Mouse (Mus musculus): Measurements from ENCODE around the gene Wdr83.

Wdr83 gene

DNA sequence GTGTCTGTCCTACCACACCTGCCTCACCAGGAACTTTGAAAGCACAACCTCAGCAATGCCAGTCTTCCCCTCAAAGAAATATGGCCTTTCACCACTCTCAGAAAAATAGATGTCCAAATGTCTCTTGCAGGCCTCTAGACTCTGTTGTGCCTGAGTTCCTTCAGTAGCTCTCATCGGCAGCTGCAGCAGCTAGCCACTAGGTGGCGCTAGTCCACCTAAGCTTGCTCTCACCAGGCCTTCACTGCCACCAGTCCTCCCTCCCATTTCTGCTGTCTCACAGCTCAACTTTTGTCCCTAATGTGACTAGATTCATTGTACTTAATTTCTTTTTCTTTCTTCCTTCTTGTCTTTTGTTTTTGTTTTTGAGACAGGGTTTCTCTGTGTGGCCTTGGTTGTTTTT, 4.1 kb downstream of the Wdr83 start:
- peak; percentile 81 for DNase-seq (ENCODE audit: low spot score)

GRCm38 (mm10) chr8:85076001-85076400, 5.1 kb downstream of the Wdr83 start:
- no peak for DNase-seq (ENCODE audit: low spot score)

GRCm38 (mm10) chr8:85074617-85075016, 6.5 kb downstream of the Wdr83 start:
- no peak for DNase-seq (ENCODE audit: low spot score)

DNA sequence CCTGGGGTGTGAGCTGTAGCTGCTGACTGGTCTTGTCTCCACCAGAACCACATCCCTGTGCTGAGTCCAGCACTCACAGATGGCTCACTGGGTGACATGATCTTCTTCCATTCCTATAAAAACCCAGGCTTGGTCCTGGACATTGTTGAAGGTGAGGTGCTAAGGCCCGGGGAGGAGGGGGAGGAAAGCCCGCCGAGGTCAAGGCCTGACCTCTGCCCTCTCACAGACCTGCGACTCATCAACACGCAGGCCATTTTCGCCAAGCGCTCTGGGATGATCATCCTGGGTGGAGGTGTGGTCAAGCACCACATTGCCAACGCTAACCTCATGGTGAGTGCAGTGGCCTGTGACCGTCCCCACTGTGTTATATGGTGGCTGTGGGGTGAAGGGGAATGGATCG, 6.9 kb downstream of the Wdr83 start:
- no peak for DNase-seq (ENCODE audit: low spot score)

- no peak for DNase-seq (ENCODE audit: low spot score)
Measured at GRCm38 (mm10) chr8:85073041-85073612, 8.0 kb downstream of the Wdr83 start.

GRCm38 (mm10) chr8:85072364-85072929, 8.7 kb downstream of the Wdr83 start:
- DNase-seq (ENCODE audit: low spot score), result no peak

DNA sequence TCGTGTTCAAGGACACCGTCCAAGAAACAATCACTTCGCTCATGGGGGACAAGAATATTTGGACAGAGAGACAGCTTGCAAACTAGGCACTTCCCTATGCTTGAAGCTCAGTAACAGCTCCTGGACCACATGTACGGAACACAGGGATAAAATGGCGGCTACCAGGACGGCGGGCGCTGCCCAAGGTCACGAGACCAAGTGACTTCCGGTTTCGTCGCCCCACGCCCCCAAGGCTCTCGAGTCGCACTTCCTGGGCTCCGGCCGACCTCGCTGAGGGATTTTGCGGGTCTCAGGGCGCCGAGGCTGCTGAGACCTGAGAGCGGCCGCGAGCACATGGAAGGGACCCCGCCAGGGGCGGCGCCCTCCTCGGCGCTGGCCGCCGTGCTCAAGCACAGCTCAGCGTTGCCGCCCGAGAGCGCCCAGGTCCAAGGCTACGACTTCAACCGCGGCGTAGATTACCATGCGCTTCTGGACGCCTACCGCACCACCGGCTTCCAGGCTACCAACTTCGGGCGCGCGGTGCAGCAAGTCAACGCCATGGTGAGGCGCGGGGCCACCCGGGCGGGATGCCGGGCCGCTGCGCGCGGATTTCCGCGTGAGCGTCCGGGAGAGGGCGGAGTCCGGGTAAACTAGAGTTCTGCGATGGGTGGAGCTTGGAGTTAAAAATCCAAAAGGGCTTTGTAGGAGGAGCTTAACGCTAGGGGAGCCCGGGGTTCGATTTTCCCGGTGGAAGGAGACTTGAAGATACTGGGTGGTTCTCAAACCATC, 9.4 kb downstream of the Wdr83 start, which contains the start of gene Dhps:
Dhps (plus strand) TSS at position 244 of the 768 bp plus-strand sequence.
- DNase-seq (ENCODE audit: low spot score), result peak; percentile 90

DNA sequence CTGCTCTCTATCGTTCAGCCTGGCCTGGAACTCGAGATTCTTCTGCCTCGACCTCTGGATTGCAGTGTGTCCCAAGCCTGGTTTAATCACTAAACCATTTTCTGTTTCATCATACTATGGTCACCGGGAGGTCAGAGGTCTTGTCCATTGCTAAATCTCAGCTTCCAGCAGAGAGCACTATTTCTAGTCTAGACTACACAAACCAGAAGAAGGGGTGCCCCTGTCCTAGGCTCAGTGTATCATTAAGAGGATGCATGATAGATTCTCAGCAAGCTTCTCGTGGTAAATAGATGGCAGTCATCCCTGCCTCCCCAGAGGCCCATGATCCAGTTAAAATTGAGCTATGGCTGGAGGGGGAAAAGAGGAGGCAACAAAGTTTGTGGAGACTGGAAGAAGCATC, 10.1 kb downstream of the Wdr83 start:
- no peak for DNase-seq (ENCODE audit: low spot score)

DNA sequence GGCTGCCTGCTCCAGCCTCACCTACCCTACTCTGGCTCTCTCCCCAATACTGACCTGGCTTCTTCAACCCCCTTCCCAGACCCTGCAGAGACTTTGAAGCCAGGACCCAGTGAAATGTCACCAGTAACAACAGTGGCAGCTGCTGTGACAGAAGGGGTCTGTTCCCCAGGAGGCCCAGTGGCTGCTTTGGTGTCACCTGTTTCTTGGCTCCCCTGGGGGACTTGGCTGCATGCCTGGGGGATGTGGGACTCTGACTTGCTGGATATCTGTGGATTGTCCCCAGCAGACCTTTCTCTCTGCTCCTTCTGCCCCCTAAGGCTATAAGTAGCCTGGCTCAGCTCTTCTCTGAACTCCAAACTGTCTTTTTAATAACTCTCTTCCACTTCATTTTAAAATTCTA, 13.1 kb downstream of the Wdr83 start, which contains the start of gene Gm5741:
Gm5741 (minus strand) TSS at position 1 of the 400 bp plus-strand sequence.
- DNase-seq (ENCODE audit: low spot score), result no peak

DNA sequence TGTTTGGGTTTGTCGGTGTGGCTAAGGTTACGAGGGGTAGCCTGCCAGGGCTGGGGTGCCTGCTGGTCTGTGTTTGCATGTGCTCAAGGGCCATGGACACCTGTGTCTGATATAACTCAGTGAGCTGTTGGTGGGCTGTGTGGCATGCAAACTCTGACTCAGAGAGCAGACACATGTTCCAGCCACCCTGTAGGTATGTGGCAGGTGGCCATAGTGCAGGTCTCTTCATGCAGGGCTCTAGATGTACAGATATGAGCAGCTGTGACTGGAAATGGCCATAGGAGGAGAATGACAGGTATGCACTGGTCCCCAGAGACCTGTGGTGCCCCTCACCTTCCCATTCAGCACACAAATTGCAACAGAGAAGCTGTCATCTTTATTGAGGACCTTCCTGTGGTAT, 14.0 kb downstream of the Wdr83 start:
- no peak for DNase-seq (ENCODE audit: low spot score)

DNA sequence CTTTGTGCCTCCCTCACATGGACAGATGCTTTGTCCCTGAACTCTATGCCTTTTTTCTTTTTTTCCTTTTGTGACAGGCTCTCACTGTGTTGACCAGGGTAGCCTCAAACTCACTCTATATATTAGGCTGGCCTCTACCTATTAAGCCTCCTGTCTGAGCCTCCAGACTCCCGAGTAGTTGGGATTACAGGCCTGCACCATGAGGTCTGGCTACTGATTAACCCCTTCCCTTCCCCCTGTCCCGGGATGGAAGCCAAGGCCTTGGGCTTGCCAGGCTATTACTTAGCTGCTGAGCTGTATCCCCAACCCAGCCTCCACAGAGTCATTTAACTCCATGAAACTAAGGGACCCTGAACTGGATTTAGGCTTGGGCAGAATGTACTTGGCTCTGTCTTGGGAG, 15.9 kb downstream of the Wdr83 start:
- no peak for DNase-seq (ENCODE audit: low spot score)

GRCm38 (mm10) chr8:85062603-85063002, 18.5 kb downstream of the Wdr83 start:
- DNase-seq (ENCODE audit: low spot score), result no peak

GRCm38 (mm10) chr8:85059879-85060616, 21.1 kb downstream of the Wdr83 start, which contains the start of gene Fbxw9:
Gene Fbxw9, plus strand, starts transcription at chr8:85060055.
- DNase-seq (ENCODE audit: low spot score), result peak; percentile 87

DNA sequence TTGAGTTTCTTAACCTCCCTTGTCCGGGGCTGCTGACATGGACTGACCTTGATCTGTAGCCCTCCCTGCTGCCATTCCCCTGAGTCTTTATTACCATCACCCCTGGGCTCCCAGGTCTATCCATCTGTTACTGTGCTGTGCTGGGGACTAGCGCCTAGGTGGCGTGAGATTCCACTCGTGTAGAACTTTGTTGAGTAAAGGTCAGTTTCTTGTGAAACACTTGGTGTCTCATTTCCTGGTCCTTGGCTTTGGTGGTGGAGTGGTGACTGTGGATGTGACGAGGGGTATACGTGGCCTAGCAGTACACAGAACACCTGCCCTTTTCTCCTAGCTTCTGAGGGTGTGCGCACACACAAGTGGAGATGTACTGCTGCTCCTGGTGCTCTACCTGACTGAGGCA, 23.7 kb downstream of the Wdr83 start:
- no peak for DNase-seq (ENCODE audit: low spot score)

DNA sequence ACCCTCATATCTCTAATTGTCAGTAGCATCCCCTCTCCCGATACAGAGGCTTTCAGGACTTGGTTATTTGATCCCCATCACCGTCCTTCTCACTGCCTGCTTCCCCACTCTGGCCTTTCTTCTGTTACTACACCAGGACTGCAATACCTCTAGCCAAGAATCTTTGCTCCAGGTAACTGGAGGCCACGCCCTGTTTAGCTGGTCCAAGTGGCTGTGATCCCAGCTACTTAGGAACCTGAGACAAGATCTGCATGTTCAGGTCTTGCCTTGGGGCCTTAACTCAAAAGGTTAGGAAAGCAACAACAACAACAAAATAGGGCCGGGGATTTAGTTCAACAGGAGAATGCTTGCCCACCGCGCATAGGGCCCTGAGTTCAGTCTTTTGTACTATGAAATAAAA, 37.5 kb downstream of the Wdr83 start:
- no peak for DNase-seq (ENCODE audit: low spot score)

- DNase-seq (ENCODE audit: low spot score), result no peak
Measured at GRCm38 (mm10) chr8:85037681-85038531, 43.2 kb downstream of the Wdr83 start.

DNA sequence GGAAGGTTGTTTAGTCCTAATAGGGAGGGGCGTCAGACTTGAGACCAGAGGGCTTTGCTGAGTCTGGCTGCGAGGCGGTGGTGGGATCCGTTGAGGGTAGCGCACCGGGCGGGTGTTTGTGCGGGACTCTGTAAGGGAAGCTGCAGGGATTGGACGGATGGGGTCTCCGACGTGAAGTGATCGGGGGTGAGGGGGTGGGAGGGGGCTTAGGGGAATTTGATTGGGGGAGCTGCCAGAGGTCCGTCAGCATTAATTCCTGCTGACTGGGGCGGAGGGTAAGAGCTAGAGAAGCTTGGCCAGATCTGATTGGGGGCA, 43.8 kb downstream of the Wdr83 start:
- no peak for DNase-seq (ENCODE audit: low spot score)

GRCm38 (mm10) chr8:85036718-85037365, 44.3 kb downstream of the Wdr83 start, which contains the start of gene Tnpo2:
Gene Tnpo2, plus strand, starts transcription at chr8:85036915.
- DNase-seq (ENCODE audit: low spot score), result peak; percentile 93

- no peak for DNase-seq (ENCODE audit: low spot score)
Measured at GRCm38 (mm10) chr8:85036381-85036717, 44.8 kb downstream of the Wdr83 start.

- no peak for DNase-seq (ENCODE audit: low spot score)
Measured at GRCm38 (mm10) chr8:85035728-85036310, 45.3 kb downstream of the Wdr83 start.

GRCm38 (mm10) chr8:85035165-85035727, 45.9 kb downstream of the Wdr83 start:
- DNase-seq (ENCODE audit: low spot score), result no peak

Measured in left cerebral cortex, adult 11 months (tissue).